Mouse (Mus musculus) left cerebral cortex, postnatal 14 days (tissue): Measurements from ENCODE around the gene Tnip1. TPM values are rescaled to one million over a fixed set of nuclear protein-coding genes. Genes with fewer than 3 reads are reported as not detected.
"Not testable (repeated sequence)": the region's sequence is repeated elsewhere in the genome, so short reads cannot be mapped to it uniquely, and the experiment has no call there.

Experiments used
- DNase-seq, 2 experiments: peaks; one replicate each; pipeline ENCODE4 v3.0.0; 2021 to 2022; ENCODE audit warnings: low spot score in 2 of 2, mixed read lengths in 1 of 2
- intact Hi-C: fragments of 180-260 bp; cut with DNase I; formaldehyde crosslinking; loops from one replicate; pipeline ENCODE4 v1.15.1; 2025
- total RNA-seq, 2 experiments: library from RNA; stranded (reverse); gene quantifications; 2 replicates each; pipeline ENCODE4 v1.2.3; 2021

The Tnip1 gene
- total RNA-seq, 2 experiments from 2014 or later = 32.4 to 35.0 TPM

- no peak for DNase-seq
- intact Hi-C loops = no loop called here
Observed at GRCm38 (mm10) chr11:54897470-54897869, 65.2 kb downstream of the Tnip1 start.

GRCm38 (mm10) chr11:54896646-54897045 is 66.1 kb downstream of the Tnip1 start:
- intact Hi-C loops, DNase-seq: not testable (repeated sequence)

GRCm38 (mm10) chr11:54894589-54894988 is 68.1 kb downstream of the Tnip1 start:
- intact Hi-C loops = no loop called here
- DNase-seq = no peak

GRCm38 (mm10) chr11:54892091-54892490 is 70.6 kb downstream of the Tnip1 start:
- no peak for DNase-seq
- intact Hi-C loops = no loop called here

GRCm38 (mm10) chr11:54891341-54891740 is 71.4 kb downstream of the Tnip1 start:
- intact Hi-C loops = no loop called here
- no peak for DNase-seq

GRCm38 (mm10) chr11:54887927-54888326 is 74.8 kb downstream of the Tnip1 start:
- intact Hi-C loops = no loop called here
- DNase-seq = no peak

GRCm38 (mm10) chr11:54885406-54885805 is 77.3 kb downstream of the Tnip1 start:
- intact Hi-C loops = no loop called here
- no peak for DNase-seq

GRCm38 (mm10) chr11:54884937-54885336 is 77.8 kb downstream of the Tnip1 start:
- DNase-seq = no peak
- intact Hi-C loops = no loop called here

GRCm38 (mm10) chr11:54884197-54884828 is 78.4 kb downstream of the Tnip1 start:
- intact Hi-C loops = no loop called here

GRCm38 (mm10) chr11:54882671-54883070 is 80.0 kb downstream of the Tnip1 start:
- intact Hi-C loops = no loop called here

More at GRCm38 (mm10) chr11:54884197-54884828, 78.4 kb downstream of the Tnip1 start:
- no peak for DNase-seq

GRCm38 (mm10) chr11:54881051-54881474 is 81.7 kb downstream of the Tnip1 start:
- intact Hi-C loops = no loop called here
- no peak for DNase-seq

More at GRCm38 (mm10) chr11:54882671-54883070, 80.0 kb downstream of the Tnip1 start:
- DNase-seq = no peak

GRCm38 (mm10) chr11:54879922-54880321 is 82.8 kb downstream of the Tnip1 start:
- intact Hi-C loops = loop anchor here (1.0 to 2.0 kb wide), 2 partner anchors 47 to 104 kb away; no protein-coding TSS in a partner anchor
- no peak for DNase-seq

GRCm38 (mm10) chr11:54879434-54879833 is 83.3 kb downstream of the Tnip1 start:
- intact Hi-C loops = loop anchor here (1.0 to 2.0 kb wide), 2 partner anchors 47 to 105 kb away; no protein-coding TSS in a partner anchor
- peak; percentile 71 to 81 for DNase-seq

GRCm38 (mm10) chr11:54878893-54879292 is 83.8 kb downstream of the Tnip1 start:
- DNase-seq = no peak
- intact Hi-C loops = loop anchor here (1.0 to 2.0 kb wide), 2 partner anchors 48 to 105 kb away; no protein-coding TSS in a partner anchor

GRCm38 (mm10) chr11:54876031-54876430 is 86.7 kb downstream of the Tnip1 start:
- intact Hi-C loops = no loop called here
- no peak for DNase-seq

GRCm38 (mm10) chr11:54871831-54872537 is 90.7 kb downstream of the Tnip1 start:
- no peak for DNase-seq
- intact Hi-C loops = no loop called here

GRCm38 (mm10) chr11:54869318-54869717 is 93.4 kb downstream of the Tnip1 start:
- intact Hi-C loops = loop anchor here (10.0 kb wide), 1 partner anchor 305 kb away; no protein-coding TSS in a partner anchor
- DNase-seq = no peak

- intact Hi-C loops = loop anchor here (10.0 kb wide), 1 partner anchor 304 kb away; no protein-coding TSS in a partner anchor
- no peak for DNase-seq
Observed at GRCm38 (mm10) chr11:54868445-54868844, 94.3 kb downstream of the Tnip1 start.

GRCm38 (mm10) chr11:54867903-54868434 is 94.7 kb downstream of the Tnip1 start:
- DNase-seq = no peak
- intact Hi-C loops = loop anchor here (10.0 kb wide), 1 partner anchor 303 kb away; no protein-coding TSS in a partner anchor

GRCm38 (mm10) chr11:54867049-54867385 is 95.7 kb downstream of the Tnip1 start:
- DNase-seq = no peak
- intact Hi-C loops = loop anchor here (10.0 kb wide), 1 partner anchor 302 kb away; no protein-coding TSS in a partner anchor
